Mouse (Mus musculus) retina, embryonic 14.5 days (tissue): ENCODE data around the gene Tulp4.
"Not testable (repeated sequence)": the region's sequence is repeated elsewhere in the genome, so short reads cannot be mapped to it uniquely, and the experiment has no call there.

Experiments
- DNase-seq: peaks from one replicate; pipeline ENCODE4 v3.0.0-alpha.2; 2015; ENCODE audit warnings: low spot score

The Tulp4 gene

GRCm38 (mm10) chr17:6280513-6280912 is 174.3 kb downstream of the Tulp4 start:
- not testable (repeated sequence) for DNase-seq

GRCm38 (mm10) chr17:6283137-6283536 is 176.9 kb downstream of the Tulp4 start:
- not testable (repeated sequence) for DNase-seq

- DNase-seq, result not testable (repeated sequence)
These were observed 179.9 kb downstream of the Tulp4 start for GRCm38 (mm10) chr17:6286169-6286568.

GRCm38 (mm10) chr17:6289045-6289444 is 182.8 kb downstream of the Tulp4 start:
- not testable (repeated sequence) for DNase-seq

GRCm38 (mm10) chr17:6293882-6294281 is 187.6 kb downstream of the Tulp4 start:
- not testable (repeated sequence) for DNase-seq

GRCm38 (mm10) chr17:6297060-6297795 is 191.0 kb downstream of the Tulp4 start:
- DNase-seq, result not testable (repeated sequence)

- DNase-seq, result not testable (repeated sequence)
These were observed 194.1 kb downstream of the Tulp4 start for GRCm38 (mm10) chr17:6300190-6300863.
